Mouse (Mus musculus) thymus, adult 18-20 months (tissue): Measurements from ENCODE around the gene Ipo7.
"Not testable (repeated sequence)": the region's sequence is repeated elsewhere in the genome, so short reads cannot be mapped to it uniquely, and the experiment has no call there.

ENCODE experiments used
- DNase-seq, 2 experiments: peaks; one replicate each; pipeline ENCODE4 v3.0.0; 2022; ENCODE audit warnings: mixed read lengths in 2 of 2

Ipo7 gene

DNA sequence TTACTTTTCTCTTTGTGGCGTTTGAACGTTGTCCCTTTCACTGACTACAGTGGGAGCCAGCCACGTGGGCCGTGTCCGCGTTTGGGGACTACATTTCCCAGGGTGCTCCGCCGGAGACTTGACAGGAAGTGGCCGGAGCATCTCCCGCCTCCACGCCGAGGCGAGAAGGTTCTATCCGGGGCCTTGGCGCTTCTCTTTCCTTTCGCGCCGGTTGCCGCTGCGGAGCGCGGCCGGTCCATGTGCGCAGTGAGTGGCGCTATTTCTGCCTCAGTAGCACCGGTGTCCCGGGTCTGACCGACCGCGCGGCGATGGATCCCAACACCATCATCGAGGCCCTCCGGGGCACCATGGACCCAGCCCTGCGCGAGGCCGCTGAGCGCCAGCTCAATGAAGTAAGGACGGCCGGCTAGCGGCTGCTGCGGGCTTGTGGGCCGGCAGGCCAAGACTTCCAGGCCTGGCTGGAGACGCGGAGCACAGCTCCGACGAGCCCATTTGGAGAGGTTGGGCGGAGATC lies at the start of gene Ipo7:
Gene Ipo7, plus strand, starts transcription at position 158 of the 514 bp plus-strand sequence.
- peak; percentile 88 to 89 for DNase-seq

DNA sequence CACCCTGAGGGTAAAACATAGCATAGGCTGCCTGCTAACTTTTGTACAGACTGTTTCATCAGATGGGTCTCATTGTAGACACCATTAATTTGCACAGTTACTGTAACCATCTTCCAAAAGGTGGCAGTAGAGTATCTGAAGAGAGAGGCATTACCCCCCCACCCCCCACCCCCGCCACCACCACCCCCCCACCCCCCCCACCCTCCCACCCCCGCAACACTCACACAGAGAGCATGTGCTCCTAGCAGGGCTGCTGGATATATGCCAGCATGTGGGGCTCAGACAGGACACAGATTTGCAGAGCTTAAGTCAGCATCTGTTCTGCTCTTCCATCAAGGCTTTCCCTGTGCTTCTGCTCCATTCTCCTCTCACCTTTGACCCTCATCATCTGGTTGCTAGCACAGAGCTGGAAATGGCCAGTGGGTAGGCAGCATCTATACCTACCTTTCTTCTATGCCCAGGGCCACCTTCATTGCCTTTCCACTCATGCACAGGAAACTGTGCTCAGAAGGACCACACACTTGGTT lies 49.1 kb upstream of the Ipo7 start:
- DNase-seq, result no peak

DNA sequence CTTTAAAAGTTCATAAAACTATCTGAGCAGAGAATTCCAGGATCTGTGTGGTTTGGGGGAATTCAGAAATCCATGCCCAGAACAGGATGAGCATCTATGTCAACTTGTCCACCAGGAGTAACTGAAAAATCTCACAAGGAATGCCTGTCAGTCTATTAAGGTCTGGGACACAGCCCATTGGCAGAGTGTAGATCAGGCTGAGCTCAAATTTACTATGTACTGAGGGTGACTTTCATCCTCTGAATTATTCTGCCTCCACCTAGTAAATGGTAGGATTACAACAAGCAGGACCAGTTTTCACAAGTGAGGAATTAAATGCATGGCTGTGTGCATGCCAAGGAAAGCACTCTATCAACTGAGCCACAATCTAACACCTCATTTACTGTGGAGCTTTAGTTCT lies 48.5 kb upstream of the Ipo7 start:
- DNase-seq, result no peak

DNA sequence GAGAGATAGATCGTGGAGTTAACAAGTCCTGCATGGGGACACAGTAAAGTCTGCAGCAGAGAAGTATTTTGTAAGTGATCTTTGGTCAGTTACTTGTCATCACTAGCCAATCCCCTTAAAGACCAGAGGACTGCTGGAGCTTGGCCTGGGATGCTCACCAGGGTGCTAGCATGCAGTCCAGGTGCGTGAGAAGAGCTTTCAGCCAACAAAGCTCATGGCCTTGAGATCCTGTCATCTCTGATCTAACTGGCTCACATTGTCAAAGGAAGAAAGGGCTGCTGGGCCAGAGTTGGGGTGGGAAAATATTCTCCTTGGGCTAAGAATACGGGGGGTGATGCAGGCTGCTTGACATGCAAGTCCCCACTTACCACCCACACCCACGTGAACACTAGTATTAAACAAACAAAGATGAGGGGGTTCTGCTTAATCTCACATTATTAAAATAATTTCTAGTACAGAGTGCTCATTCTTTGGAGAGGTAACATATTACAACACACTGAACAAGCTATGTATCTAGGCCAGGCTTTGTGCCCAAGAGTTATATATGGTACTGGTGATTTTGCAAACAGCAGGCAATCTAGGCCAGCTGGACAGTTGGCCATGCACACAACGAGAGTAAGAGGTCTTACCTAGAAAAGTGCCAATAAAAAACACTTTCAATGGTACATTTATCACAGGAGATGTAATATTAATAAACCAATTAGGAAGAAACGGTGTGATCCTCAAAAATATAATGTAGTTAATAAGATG lies 41.9 kb upstream of the Ipo7 start:
- DNase-seq, result no peak

DNA sequence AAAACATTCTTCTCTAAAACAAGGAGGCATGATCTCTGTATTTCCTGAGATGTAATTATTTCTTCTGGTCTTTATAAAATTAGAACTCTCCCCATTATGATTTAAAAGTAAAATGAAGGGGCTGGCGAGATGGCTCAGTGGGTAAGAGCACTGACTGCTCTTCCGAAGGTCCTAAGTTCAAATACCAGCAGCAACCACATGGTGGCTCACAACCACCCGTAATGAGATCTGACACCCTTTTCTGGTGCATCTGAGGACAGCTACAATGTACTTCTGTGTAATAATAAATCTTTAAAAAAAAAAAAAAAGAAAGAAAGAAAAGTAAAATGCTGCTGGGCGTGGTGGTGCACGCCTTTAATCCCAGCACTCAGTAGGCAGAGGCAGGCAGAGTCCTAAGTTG lies 40.9 kb upstream of the Ipo7 start:
- not testable (repeated sequence) for DNase-seq

DNA sequence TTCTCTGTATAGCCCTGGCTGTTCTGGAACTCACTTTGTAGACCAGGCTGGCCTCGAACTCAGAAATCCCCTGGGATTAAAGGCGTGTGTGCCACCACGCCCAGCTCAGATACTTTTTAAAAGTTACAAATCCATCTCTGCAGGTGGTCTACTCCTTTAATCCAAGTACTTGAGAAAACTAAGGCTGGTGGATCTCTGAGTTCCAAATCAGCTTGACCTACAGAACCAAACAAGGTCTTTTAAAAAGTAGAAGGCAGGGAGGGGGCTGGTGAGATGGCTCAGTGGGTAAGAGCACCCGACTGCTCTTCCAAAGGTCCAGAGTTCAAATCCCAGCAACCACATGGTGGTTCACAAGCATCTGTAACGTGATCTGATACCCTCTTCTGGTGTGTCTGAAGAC lies 33.5 kb upstream of the Ipo7 start:
- DNase-seq, result not testable (repeated sequence)

DNA sequence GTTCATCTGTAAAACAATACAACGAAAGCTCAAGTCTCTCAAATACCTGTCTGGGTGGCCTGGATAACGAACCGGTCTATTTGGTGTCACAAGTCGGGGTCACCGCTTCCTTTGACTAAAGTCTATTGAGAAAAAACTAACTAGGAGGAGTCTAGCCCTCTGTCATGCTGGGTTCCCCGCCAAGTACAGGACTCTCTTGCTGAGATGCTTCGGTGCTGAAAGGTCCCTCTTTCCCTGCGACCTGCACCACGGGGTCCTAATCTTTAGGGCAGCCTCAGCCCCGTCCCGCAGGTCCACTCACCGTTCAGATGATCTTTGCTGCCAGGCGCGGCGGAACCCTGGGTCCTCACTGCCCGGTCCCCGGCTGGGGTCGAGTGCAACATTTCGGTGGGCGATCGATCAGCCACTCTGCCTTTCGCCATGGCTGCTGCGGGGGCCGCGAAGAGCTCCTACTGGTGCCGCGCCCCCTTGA lies 32.4 kb upstream of the Ipo7 start:
- DNase-seq, result peak in 1 of 2 experiments; percentile 10

DNA sequence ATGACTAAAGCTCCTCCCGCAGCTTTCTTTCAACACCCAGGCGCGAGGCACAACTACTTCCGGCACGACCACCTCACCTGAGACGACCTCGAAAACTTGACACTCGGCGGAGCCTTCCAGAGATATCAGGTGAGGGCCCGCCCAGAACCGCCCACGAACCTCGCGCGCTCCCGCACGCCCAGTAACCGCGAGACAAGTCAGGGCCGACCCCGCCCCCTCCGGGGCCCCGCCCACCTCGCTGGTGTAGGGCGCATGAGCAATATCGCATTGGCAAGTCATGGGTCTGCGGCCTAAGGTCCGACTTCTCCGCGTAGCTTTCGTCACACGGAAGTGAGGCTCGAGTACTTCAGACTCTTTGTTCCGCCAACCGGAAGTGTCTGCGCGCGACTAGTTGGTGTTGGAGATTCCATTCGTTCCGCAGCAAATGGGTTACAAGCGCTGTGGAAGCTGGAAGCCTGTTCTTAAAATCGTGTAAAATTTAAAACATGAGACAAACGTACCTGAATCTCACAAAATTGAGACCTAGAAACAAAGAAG lies 31.9 kb upstream of the Ipo7 start:
- DNase-seq, result peak; percentile 97 to 99

DNA sequence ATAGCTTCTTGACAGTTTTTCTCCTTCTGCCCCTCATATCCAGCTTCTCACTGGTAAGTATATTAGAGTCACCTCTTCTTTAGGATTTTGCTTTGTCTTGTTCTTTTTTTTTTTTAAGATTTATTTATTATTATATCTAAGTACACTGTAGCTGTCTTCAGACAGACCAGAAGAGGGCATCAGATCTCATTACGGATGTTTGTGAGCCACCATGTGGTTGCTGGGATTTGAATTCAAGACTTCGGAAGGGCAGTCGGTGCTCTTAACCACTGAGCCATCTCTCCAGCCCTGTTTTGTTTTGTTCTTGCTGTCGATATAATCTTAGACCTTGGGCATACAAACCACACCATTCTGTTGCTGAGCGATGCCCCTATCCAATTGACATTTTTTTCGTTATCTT lies 31.3 kb upstream of the Ipo7 start, which contains the start of gene Tmem41b:
Gene Tmem41b, minus strand, starts transcription at position 155 of the 400 bp plus-strand sequence.
- peak in 1 of 2 experiments; percentile 19 for DNase-seq

DNA sequence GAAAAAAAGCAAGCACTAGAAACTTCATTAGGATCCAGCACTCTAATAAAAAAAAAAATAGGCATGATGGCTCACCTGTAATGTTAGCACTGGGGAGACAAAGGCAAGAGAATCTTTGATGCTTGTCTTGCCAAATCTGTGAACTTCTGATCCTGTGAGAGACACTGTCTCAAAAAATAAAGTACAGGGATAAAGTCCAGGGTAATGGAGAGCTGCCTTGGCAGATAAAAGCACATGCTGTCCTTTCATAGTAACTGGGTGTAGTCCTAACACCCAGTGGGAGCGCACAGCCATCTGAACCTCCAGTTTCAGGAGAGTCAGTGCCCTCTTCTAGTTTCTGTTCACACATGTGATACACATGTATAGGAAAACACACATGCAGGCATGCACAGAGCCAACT lies 26.8 kb upstream of the Ipo7 start:
- no peak for DNase-seq

DNA sequence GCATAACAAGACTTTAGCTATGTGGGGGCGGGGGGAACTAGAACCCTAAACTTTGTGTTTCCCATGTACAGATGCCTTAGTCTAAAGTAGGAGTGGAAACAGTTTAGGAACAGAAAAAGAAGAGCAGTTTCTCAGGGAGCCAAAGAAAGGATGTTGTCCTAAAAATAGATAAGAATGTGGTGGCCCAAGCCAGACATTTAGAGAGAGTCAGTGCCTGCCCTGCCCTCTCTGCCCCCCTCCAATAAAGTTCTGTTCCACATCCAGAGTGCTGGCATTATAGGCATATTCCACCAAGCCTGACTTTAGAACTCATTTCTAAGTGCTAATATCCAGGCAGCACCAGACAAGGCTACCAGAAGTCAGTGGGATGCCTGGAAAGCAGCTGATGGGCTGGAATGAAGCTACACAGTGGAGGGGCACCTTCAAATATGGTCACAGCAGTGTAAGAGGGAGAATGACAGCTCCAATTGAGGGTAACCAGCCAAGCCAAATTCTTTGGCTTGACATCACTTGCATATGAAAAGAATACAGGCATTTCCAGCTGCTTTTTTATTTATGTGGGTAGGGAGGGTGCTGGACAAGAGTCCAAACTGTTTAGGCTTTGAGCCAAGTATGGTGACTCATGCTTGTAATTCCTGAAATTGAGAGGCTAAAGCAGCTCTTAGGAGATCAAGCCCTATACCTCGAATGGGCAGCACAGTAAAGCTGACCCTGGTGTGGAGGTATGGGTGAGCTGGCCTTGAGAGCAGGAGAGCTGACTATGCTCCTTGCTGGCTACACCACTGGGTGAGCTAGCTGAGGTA lies 24.7 kb upstream of the Ipo7 start:
- DNase-seq, result no peak

DNA sequence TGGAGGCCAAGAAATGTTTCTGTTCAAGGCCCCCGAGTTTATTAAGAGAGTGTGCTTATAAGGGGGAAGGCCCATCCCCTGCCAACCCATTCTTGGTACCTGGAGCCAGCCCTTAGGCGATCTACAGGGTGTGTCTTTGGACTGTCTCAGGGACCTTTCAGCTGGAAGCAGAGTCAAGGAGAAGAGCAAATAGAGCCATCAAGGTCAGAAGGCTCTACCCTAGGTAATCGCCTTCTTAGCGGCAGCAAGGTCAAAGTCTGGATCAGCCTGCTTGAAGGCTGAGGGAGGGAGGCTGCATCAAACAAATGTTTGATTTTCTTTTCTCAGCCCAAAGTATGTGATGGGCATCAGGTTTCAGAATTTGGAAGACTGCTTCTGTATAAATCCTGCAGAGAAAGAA lies 19.7 kb upstream of the Ipo7 start:
- DNase-seq, result no peak

DNA sequence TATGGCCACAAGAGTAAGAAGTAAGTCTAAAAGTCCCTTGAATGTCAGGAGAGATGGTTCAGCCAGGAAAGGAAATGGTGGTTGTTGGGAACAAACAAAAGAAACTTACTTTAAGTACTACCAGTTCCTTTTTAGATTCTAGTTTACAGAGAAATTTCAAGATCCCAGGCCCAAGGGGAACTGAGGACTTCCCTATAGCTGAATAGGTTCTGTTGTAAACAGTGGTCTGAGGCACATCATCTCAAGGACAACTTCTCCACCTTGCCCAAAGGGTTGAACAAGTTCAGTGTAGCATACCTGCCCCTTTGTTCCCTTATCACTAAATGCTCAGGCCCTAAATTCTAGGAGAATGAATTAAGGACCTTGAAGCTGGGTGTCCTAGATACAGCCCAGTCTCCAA lies 16.0 kb upstream of the Ipo7 start:
- no peak for DNase-seq

DNA sequence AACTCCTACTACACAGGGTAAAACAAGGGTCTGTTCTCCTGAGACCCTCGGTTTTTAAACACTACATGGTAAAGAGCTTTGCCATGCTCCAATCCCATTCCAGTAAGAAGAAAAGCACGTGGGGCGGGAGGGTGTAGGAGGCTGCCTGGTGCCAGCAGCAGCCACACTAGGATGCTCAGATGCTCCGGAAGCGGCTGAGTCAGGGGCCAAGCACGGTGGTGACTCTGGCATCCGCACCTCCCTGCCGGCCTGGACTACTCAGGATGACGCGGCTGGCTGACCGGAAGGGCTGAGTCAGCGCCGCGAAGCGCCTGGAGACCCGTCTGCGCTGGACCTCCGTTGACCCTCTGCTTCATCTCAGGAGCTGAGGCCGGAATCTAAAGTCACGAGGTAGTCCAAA lies 15.1 kb upstream of the Ipo7 start:
- DNase-seq, result no peak

DNA sequence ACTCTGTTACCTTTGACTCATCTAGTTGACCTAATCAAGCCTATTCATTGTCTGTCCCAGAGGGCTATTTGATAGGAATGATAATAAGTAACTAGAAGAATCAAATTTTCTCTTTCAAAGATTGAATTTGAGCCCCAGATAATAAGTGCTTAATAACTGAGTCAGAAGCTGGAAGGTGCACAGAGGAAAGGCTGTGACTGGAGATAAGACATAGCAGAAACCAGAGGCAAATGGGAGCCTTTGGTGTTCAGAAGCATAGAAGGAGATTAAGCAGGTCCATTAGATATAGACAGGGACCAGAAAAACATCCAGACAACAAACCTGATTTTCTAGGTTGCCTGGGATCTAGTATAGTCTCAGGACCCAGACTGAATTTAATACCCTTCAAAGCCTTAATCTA lies 12.1 kb upstream of the Ipo7 start:
- DNase-seq, result no peak

DNA sequence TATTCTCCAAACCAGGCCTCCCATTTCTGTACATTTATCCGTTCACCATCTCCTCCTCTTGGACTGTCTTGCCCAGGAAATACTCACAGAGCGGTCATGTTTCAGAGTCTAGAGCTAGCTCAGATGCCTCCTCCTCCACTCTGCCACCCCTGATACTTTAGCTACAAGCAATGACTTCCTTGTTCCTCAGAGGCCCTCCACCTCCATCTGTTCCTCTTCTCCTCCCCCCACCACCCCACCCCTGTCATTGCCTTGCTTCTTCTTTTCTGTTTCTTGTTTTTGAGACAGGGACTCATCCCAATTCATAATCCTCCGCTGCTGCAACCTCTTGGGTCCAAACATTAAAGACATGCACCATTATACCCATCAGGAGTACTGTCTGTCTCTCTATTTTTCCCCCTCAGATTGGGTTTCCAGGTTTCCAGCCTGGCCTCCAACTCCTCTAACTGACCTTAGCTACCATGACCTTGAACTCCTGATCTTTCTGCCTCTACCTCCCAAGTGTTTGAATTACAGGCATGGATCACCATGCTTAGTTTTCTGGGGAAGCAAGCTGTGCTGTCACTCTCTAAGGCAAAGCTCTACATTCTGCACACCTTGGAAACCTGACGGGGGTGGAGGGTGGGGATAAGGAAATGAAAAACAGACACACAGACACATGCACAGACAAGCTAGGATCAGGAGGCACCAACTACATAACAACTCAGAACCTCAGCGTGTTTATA lies 11.4 kb upstream of the Ipo7 start:
- DNase-seq, result no peak

DNA sequence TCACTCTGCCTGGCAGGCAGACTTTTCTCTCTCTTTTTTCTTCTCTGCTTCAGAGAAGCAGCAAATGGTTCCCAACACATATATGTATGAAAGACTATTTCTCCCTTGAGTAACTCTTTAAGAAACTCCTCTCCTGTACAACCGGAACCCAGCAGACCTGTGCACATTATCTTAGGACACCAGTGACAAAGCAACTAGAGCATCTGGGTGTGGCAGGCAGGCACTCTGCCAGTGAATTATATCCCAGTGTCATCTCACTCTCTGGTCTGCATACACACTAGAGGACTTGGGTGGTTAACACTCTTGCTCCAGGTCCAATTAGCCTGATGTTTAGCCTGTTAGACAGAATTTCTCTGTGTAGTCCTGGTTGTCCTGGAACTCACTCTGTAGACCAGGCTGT lies 9.6 kb upstream of the Ipo7 start:
- DNase-seq, result no peak

DNA sequence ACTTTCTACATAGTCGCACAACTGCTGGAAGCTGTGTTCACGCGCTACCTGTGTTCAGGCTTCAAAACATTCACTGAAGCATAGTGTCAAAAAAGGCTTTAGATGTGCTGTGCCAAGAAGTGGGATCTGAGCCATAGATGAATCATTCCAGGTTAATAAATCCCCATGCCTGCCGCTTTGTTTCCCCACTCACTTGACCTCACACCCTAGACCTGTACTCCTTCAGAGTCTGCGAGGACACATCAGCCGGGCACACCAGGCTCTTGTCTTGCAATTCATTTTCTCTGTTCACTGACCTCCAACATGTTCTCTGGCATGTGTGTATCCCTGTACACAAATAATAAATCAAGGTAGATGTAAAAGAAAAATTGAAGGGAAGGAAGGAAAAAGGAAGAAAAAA lies 9.0 kb upstream of the Ipo7 start:
- no peak for DNase-seq

DNA sequence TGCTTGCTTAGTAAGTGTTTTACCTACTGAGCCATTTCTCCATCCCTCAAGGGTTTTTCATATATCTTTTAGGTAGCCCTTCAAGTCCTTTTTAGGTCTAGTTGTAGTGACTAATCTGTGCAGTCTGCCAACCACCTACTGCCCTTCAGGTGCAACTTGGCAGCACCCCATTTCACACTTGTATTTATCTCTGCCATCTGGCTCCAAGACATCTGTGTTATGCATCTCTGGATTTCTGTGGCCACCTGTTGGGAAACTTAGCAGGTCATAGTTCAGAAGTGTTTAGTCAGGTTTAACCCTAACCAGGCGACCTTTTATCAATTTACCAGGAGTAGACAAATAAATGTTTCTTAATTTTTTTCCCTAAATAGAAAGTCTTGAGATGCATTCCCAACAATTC lies 6.7 kb upstream of the Ipo7 start:
- DNase-seq, result no peak

DNA sequence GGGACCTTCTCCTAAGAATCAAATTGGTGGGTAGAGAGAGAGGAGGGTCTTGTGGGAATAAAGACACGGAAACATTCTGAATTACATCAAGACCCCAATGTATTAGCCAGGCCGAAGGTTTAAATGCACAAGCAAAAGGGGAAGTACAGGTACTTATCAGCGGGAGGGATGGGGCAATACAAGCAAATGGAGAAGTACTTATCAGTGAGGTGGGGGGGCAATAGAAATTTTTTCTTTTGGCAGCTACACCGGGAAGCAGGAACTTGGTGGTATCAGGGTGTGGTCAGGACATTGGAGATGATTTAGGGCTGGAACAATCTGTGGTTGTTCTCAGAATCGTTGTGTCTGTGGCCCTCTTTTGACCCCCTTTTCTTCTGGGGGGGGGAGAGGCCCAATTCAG lies 3.8 kb upstream of the Ipo7 start:
- DNase-seq, result no peak

DNA sequence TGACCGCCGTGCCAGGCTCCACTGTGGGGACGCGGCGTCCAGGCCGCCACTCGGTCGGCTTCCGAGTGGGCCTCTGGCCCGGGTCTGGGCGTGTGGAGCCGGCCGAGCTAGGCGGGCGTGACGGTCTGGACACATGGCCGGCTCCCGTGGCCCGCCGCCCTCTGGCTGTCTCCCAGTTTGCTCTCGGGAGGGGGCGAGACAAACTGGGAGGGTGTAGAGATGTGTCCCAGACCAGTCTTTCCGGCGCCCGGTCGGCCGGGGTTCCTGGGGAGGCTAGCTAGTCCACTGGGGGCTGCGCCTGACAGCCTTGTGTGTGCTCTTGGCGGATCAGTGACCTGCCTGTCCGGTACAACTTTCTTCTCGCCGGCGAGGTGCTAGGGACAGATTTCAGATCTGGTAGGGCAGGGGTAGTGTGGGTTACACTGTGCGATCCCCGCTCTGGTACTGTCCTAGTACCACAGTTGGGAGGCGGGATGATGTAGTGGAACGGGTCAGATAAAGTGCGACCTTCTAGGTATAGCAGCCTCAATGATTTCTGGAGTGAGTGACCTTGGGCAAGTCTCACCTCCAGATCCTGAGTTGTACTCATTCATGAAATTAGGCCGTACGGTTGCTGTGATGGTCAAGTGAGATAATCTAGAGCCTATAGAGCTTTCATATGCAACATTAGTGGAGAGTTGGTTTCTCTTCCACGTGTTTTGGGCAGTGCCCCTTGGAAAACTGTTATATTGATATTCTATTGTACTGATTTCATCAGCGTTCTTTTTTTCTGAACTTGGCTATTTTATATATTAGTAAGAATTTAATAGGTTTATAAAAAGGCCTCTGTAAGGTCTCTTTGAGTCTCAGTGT lies 783 bp downstream of the Ipo7 start:
- peak; percentile 33 to 36 for DNase-seq

DNA sequence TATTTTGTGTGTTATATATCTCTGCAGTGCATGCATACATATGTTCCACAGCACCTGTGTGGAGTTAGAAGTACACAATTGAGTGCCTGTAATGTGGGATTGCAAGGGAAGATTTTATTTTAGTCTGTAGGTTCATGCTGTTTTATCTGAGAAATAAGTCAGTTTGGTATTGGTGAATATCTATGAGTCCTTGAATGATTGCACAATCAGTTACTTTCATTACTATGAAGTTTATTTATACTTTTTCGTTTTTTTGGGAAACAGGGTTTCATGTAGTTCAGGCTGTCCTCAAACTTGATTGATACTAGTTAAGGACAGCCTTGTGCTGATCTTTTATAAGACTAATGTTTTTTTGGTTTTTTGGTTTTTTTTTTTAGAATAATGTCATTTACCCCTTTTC lies 5.5 kb downstream of the Ipo7 start:
- no peak for DNase-seq
